Mouse (Mus musculus) neural tube, embryonic 12.5 days (tissue): ENCODE data around the gene Rcan1. TPM values are rescaled to one million over a fixed set of nuclear protein-coding genes. Genes with fewer than 3 reads are reported as not detected.
"Not testable (repeated sequence)": the region's sequence is repeated elsewhere in the genome, so short reads cannot be mapped to it uniquely, and the experiment has no call there.

Source experiments
- ATAC-seq: fragments of 200-750 bp; cut with Nextera tagmentation; 2 replicates; pipeline ENCODE4 v1.8.0; 2017; ENCODE audit warnings: low read depth, mild to moderate bottlenecking, moderate TSS enrichment, moderate library complexity; ENCODE audit not compliant: low FRiP score
- H3K27ac ChIP-seq: fragments of 300-500 bp; sonication (generic); 2 replicates; pipeline ENCODE4 v1.5.1; 2016
- H3K27me3 ChIP-seq: fragments of 300-500 bp; sonication (generic); replicated peaks from 2 replicates; pipeline ENCODE4 v1.6.1; 2016; ENCODE audit warnings: mild to moderate bottlenecking
- H3K36me3 ChIP-seq: fragments of 300-500 bp; sonication (generic); 2 replicates; pipeline ENCODE4 v1.6.1; 2016; ENCODE audit warnings: mild to moderate bottlenecking
- H3K4me1 ChIP-seq: fragments of 300-500 bp; sonication (generic); 2 replicates; pipeline ENCODE4 v1.6.1; 2016
- H3K4me2 ChIP-seq: fragments of 300-500 bp; sonication (generic); replicated peaks from 2 replicates; pipeline ENCODE4 v1.6.1; 2016; ENCODE audit warnings: mild to moderate bottlenecking
- H3K4me3 ChIP-seq: fragments of 300-500 bp; sonication (generic); 2 replicates; pipeline ENCODE4 v1.5.1; 2016
- H3K9ac ChIP-seq: fragments of 300-500 bp; sonication (generic); 2 replicates; pipeline ENCODE4 v1.6.1; 2016; ENCODE audit warnings: mild to moderate bottlenecking
- H3K9me3 ChIP-seq: fragments of 300-500 bp; sonication (generic); 2 replicates; pipeline ENCODE4 v1.6.1; 2016; ENCODE audit warnings: mild to moderate bottlenecking
- WGBS: fragments of 180-500 bp; shearing (Covaris S2); methylation state at CpG from one replicate; pipeline ENCODE4 v1.1.7; 2016; 5-methylcytosine and 5-hydroxymethylcytosine counted together
- polyA plus RNA-seq: library from polyadenylated mRNA; unstranded; fragments of >200 nt; fragmentation: Nextera tagmentation; extraction: Ambion mirVana; gene quantifications from 2 replicates; pipeline ENCODE4 v1.2.1, GENCODE M21; 2016

The Rcan1 gene
- 47.1 and 48.6 TPM in 2 replicates for polyA plus RNA-seq

DNA sequence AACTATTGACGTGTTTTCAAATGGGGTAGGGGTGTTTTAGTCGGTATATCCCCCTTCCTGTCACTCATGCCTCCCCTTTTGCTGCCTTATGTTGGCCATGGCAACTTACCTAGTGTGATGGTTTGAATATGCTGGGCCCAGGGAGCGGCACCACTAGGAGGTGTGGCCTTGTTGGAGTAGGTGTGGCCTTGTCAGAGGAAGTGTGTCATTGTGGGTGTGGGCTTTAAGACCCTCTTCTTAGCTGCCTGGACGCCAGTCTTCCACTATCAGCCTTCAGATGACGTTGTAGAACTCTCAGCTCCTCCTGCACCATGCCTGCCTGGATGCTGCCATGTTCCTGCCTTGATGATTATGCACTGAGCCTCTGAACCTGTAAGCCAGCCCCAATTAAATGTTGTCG is at the start of gene Rcan1:
Rcan1 (minus strand) TSS at position 162 of the 400 bp plus-strand sequence.
- Histone ChIP-seq H3K36me3 (no peaks in the 10 kb centered on the region), H3K4me1 (no peaks in the 10 kb centered on the region), H3K4me2 (no peak within 1 kb of the TSS), H3K9me3 (no peaks in the 10 kb centered on the region), H3K27me3 (no peaks in the 10 kb centered on the region), H3K27ac (no peak within 1 kb of the TSS), H3K9ac (no peak within 1 kb of the TSS), H3K4me3 (no peak within 1 kb of the TSS)
- WGBS: 74% methylated on average over 6 of the region's 6 CpGs
- ATAC-seq: no peak

DNA sequence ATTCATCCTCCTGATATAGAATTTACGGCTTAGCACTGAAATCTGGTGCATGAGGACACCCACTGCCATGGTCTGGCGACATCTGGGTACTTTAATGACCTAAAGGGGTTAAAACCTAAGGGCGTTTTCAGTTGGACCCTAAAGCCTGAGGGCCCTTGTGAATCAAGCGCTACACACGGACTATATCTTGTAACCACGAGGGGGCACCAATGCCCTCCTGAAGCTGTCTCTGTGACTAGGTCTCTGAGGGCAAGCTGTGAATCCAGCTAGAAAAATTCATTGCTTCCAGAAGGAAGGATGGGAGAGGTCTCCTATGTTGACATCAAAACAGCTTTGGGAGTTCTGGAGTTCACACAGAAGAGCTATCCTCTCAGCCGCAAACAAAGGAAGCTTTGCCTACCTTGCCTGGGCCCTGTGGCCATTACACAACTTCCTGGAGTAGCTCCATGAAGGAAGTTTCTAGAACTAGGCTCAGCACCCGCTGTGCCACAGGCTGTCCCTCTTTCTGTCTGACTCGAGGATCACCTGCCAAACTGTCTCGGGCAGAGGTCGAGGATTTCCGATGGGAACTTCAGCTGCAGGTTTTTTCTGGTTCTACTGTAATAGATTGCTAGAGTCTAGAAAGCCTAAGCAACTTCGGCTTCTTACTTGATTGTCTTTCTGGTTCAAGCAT is 49.3 kb upstream of the Rcan1 start:
- Histone ChIP-seq H3K27ac (no peak overlapping the region), H3K27me3 (peaks cover 9% of the 10 kb centered on the region), H3K9ac (no peak overlapping the region), H3K4me1 (no peaks in the 10 kb centered on the region), H3K4me3 (no peak overlapping the region), H3K9me3 (no peaks in the 10 kb centered on the region), H3K36me3 (no peaks in the 10 kb centered on the region), H3K4me2 (no peak overlapping the region)
- no peak for ATAC-seq
- WGBS: 55% methylated on average over 13 of the region's 13 CpGs

DNA sequence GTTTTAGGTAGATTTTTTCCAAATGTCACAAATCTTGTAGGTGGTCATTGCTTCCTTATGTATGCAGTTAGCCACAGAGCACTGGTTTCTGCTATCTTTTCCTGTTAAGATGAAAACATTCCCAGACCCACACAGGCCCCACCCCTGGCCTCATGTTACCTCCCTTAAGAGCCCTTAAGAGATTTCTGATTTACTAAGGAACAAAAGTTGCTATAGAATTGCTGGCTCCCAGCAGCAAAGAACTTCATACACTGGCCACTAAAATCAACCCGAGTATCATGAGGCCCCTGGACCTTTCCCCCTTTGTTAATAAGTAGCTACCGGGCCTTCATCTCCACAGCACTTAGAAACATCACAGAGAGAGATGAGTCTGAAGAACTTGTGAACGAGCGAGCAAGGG is 48.1 kb upstream of the Rcan1 start:
- Histone ChIP-seq H3K36me3 (no peaks in the 10 kb centered on the region), H3K4me1 (no peaks in the 10 kb centered on the region), H3K9ac (no peak overlapping the region), H3K4me3 (no peak overlapping the region), H3K27ac (no peak overlapping the region), H3K9me3 (no peaks in the 10 kb centered on the region), H3K27me3 (peaks cover 9% of the 10 kb centered on the region), H3K4me2 (no peak overlapping the region)
- 44% methylated on average over 4 of the region's 4 CpGs for WGBS
- no peak for ATAC-seq

DNA sequence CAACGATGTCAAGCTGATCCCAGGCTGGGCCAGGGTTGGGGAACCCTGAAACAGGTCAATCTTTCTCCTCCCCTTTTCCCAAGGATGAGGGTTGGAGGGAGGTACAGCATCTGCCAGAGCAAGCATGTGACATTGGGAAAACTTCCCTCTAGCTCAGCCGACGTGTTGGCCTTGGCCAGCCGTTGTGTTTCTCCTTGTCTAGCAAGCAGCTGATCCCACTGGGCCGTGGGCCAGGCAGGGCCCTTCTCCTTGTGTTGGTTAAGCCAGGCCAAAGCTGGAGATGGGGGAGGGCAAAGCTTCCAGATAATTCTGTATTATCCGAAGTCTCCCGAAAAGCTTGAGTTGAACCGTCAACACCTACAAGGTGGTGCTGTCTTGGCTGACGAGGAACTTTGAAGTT is 45.5 kb upstream of the Rcan1 start:
- ATAC-seq: no peak
- WGBS: 89% methylated on average over 9 of the region's 9 CpGs

DNA sequence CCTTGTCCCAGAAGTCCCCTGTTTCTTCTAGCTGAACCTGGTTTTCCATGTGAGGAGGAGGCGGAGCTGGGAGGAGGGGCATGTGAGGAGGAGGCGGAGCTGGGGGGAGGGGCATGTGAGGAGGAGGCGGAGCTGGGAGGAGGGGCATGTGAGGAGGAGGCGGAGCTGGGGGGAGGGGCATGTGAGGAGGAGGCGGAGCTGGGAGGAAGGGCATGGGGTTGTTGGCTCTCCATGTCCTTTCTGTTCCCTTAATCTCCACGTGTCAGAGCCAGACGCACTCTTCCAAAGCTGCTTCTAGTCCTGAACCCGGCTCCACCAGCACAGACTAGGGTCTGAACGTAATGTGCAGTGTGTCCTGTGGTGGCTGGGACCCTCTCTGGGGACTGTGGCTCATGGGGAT is 44.2 kb upstream of the Rcan1 start:
- not testable (repeated sequence) for H3K36me3 ChIP-seq, H3K9ac ChIP-seq, H3K27me3 ChIP-seq, H3K4me2 ChIP-seq, H3K4me3 ChIP-seq, H3K27ac ChIP-seq, ATAC-seq, H3K9me3 ChIP-seq, H3K4me1 ChIP-seq
- WGBS: 73% methylated on average over 7 of the region's 9 CpGs

More for the DNA sequence above, 45.5 kb upstream of the Rcan1 start:
- Histone ChIP-seq H3K9me3 (no peaks in the 10 kb centered on the region), H3K4me3 (no peak overlapping the region), H3K27me3 (0 out of 2 replicates have a peak, but pooled peaks cover 4% of the 10 kb centered on the region), H3K4me2 (no peak overlapping the region), H3K9ac (no peak overlapping the region), H3K4me1 (no peaks in the 10 kb centered on the region), H3K36me3 (no peaks in the 10 kb centered on the region), H3K27ac (no peak overlapping the region)

DNA sequence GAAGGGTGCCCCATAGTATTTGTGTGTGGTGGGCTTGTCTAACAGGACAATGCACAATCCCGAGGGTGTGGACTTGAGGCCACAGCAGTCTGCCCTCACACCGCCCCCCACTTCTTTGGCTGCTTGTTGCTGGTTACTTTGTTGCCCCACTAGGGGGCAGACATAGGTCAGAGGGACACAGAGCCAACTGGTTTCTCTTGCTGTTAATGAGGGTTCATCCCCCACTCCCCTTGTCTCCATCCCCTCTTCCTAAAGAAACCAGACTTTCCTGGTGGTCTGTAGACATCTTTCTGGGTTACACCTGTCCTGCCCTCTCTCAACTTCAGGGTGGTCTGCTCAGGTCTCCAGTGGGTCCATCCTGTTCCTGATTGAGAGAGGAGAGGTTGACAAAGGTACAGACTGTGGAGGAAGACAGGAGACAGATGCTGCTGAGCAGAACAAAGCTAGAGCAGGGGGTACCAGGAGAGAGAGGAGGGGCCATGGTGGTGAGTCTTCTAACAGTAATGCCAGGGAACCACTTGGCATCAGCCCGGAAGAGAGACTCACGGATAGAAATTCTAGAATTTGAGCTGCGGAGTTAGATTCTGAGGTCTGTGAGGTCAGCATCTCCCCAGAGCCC is 41.2 kb upstream of the Rcan1 start:
- Histone ChIP-seq H3K27ac (no peak overlapping the region), H3K27me3 (no peaks in the 10 kb centered on the region), H3K9ac (no peak overlapping the region), H3K4me2 (no peak overlapping the region), H3K4me1 (no peaks in the 10 kb centered on the region), H3K36me3 (no peaks in the 10 kb centered on the region), H3K9me3 (no peaks in the 10 kb centered on the region), H3K4me3 (no peak overlapping the region)
- 57% methylated on average over 5 of the region's 5 CpGs for WGBS
- ATAC-seq: no peak

DNA sequence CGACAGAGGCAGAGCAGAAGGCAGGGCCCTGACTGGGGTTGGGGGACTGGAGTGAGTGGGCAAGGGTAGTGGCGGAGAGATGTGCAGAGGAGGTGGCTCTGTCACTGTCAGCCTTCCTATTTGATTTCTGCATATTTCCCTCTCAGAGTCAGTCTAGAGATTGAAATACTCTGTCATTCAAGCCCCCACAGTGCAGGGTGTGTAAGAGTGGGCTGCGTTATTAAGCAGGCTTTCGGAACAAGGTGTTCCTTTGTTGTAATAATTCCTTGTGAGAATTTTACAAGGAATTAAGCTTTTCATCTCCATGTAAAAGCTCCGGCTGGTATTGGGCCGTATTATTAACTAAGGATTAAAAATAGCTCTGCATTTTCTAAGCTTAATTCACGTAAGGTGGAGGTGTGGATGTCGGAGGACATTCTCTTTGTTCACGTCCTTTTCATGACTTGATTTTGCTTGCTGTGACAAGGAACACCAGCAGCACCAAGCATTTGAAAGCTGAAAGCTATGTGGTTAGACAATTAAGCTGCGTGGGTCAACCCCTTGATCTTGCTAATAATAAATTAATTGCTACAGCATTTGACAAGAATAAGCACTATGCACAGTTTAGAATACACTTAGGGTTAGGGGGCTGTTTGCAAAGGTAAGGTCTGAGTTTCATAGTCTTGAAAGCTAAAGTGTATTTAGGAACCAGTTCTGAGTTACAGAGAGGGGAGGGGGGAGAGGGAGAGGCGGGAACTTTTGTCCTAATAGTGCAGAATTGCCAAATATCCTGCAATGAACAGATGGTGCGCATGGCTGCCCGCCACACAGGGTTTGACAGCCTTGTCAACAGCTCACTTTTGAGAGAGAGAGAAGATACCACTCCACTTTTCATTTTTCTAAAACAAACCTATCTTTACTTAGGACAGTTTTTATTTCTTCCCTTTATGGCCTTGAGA is 40.4 kb upstream of the Rcan1 start:
- H3K4me1 ChIP-seq: no peaks in the 10 kb centered on the region
- H3K27ac ChIP-seq: no peak overlapping the region
- no peaks in the 10 kb centered on the region for H3K36me3 ChIP-seq
- WGBS: 81% methylated on average over 13 of the region's 13 CpGs
- no peak overlapping the region for H3K4me3 ChIP-seq
- H3K4me2 ChIP-seq: no peak overlapping the region
- no peak overlapping the region for H3K9ac ChIP-seq
- H3K27me3 ChIP-seq: no peaks in the 10 kb centered on the region
- H3K9me3 ChIP-seq: no peaks in the 10 kb centered on the region
- no peak for ATAC-seq

DNA sequence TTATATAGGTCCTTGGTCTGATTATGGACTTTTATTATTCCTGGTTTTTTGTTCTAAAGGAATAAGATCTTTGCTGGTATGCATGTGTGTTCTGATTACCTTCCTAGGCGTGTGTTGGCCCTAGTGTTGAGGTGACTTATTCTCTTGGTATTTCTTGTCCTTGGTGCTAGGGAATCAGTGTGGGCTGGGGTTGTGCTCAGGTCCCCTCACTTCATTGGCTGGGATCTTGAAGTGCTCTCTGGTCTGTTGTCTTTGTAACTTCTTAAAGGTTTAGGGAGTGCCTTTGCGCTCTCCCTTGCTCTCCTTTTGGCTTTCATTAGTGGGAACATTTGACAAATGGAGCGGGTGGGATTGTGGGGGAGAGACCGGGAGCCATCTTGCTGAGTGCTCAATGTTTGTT is 36.9 kb upstream of the Rcan1 start:
- H3K27me3 ChIP-seq: no peaks in the 10 kb centered on the region
- H3K36me3 ChIP-seq: no peaks in the 10 kb centered on the region
- H3K27ac ChIP-seq: no peak overlapping the region
- H3K4me3 ChIP-seq: no peak overlapping the region
- no peak overlapping the region for H3K4me2 ChIP-seq
- no peaks in the 10 kb centered on the region for H3K9me3 ChIP-seq
- WGBS: 92% methylated on average over 4 of the region's 4 CpGs
- H3K9ac ChIP-seq: no peak overlapping the region
- no peaks in the 10 kb centered on the region for H3K4me1 ChIP-seq
- ATAC-seq: no peak

DNA sequence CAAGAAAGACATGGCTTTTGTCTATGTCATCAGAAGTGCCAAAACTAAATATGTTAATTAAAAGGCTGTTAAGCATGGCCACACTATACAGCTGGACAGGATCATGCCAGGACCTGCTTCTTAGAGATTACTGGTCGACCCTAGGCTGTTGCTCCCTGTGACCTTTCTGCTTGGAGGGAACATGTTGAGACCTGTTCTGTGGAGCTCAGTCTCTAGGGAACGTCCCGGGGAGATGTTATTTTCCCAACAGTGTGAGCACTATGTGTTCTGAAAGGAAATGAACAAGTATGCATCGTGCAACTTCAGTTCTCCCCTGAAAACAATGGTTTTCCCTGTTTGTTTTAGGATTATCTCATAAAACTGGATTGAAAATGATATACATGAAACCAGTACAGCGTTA is 32.4 kb upstream of the Rcan1 start:
- Histone ChIP-seq H3K27me3 (peaks cover 29% of the 10 kb centered on the region), H3K4me3 (no peak overlapping the region), H3K9ac (no peak overlapping the region), H3K4me2 (no peak overlapping the region), H3K27ac (no peak overlapping the region), H3K9me3 (no peaks in the 10 kb centered on the region), H3K4me1 (peaks cover 12% of the 10 kb centered on the region; the same call in 1 of the 2 replicates), H3K36me3 (no peaks in the 10 kb centered on the region)
- ATAC-seq: no peak
- WGBS: 81% methylated on average over 5 of the region's 5 CpGs

DNA sequence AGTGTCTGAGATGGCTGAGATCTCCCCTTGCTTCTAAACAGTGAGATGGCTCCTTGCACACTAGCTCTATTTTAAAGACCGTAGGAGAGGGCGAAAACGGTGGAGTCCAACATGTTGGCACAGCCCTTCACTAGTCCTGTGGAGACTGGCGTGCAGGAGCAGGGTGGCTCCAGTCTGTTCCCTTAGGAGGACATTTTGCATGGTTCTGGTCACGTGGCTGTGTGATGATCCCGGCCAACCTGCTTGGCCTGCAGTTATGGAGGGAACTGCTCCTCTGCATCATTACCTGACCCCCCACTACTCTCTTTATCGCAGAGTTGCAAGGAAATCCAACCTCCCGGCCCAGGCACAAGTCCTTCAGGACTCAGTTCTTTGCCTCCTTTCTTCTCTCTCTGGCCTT is 29.9 kb upstream of the Rcan1 start:
- Histone ChIP-seq H3K27me3 (peaks cover 40% of the 10 kb centered on the region), H3K9ac (no peak overlapping the region), H3K4me1 (peaks cover 12% of the 10 kb centered on the region; the same call in 1 of the 2 replicates), H3K4me2 (no peak overlapping the region), H3K36me3 (no peaks in the 10 kb centered on the region), H3K27ac (no peak overlapping the region), H3K4me3 (no peak overlapping the region), H3K9me3 (no peaks in the 10 kb centered on the region)
- 90% methylated on average over 8 of the region's 8 CpGs for WGBS
- no peak for ATAC-seq

DNA sequence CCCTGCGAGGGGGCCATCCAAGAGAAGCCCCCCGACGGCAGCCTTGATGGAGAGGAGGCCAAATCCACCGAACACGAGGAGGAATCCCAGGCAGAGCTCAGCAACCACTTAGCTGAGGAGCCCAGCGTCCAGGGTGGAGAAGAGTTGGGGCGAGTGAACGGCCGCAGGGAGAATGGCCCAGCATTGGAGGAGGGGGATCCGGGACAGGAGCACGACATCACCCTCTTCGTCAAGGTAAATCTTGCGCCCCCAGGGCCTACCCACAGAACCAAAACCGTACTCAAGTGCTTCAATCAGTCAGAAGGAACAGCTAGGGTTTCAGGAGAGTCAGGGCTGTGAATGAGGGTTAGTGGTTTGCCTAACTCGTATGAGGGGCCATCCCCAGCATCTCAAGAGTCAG is 28.7 kb upstream of the Rcan1 start:
- ATAC-seq: no peak
- WGBS: 24% methylated on average over 15 of the region's 15 CpGs
- Histone ChIP-seq H3K36me3 (no peaks in the 10 kb centered on the region), H3K27ac (no peak overlapping the region), H3K4me2 (peak overlapping the region; percentile 89), H3K4me1 (peaks cover 12% of the 10 kb centered on the region; the same call in 1 of the 2 replicates), H3K9me3 (no peaks in the 10 kb centered on the region), H3K4me3 (peak overlapping the region; percentile 45), H3K9ac (no peak overlapping the region), H3K27me3 (peaks cover 40% of the 10 kb centered on the region)

DNA sequence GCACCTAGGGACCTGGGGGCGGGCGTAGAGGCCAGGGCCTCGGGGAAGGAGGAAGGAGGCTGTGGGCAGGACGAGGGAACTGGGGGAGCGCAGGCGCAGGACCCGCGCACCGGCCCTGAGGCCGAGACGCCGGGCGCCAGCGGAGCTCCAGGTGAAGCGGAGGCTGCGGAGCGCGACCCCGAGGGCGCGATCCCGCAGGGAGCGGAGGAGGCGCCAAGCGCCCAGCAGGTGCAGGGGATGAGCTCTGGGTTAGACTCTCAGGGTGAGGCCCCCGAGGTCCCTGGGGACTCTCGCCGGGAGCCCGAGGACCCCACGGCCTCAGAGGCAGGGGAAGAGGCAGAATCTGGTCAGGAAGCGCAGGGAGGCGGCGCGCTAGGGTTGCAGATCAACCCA is 27.9 kb upstream of the Rcan1 start:
- no peak for ATAC-seq
- WGBS: under 1% methylated on average over 34 of the region's 34 CpGs
- no peak overlapping the region for H3K27ac ChIP-seq

More for the DNA sequence above, 27.9 kb upstream of the Rcan1 start:
- peaks cover 12% of the 10 kb centered on the region; the same call in 1 of the 2 replicates for H3K4me1 ChIP-seq
- no peaks in the 10 kb centered on the region for H3K36me3 ChIP-seq
- peaks cover 40% of the 10 kb centered on the region for H3K27me3 ChIP-seq
- no peaks in the 10 kb centered on the region for H3K9me3 ChIP-seq
- H3K4me3 ChIP-seq: peak overlapping the region; percentile 45
- peak overlapping the region; percentile 40 for H3K9ac ChIP-seq
- H3K4me2 ChIP-seq: peak overlapping the region; percentile 89
